Mouse (Mus musculus): ENCODE measurements at regions not wholly inside any gene's neighbourhood (a gene's known extent, or its start where the extent isn't known, plus 50 kb on each side); places are given as distances from the start of the nearest gene placed in this dataset.

- Histone ChIP-seq H3K9ac (ENCODE audit: low read depth, low read length) (no peak overlapping the region), H3K36me3 (ENCODE audit: control insufficient read depth, insufficient read depth, low read length) (no peaks in the 10 kb centered on the region), H3K4me2 (ENCODE audit: low read depth, low read length) (no peak overlapping the region), H3K9me3 (ENCODE audit: control insufficient read depth, low read length) (no peaks in the 10 kb centered on the region), H3K27me3 (replicated peaks; ENCODE audit: control insufficient read depth, insufficient read depth, low read length) (no peaks in the 10 kb centered on the region), H3K27ac (replicated peaks; ENCODE audit: low read depth, low read length) (no peak overlapping the region), H3K4me1 (ENCODE audit: control insufficient read depth, insufficient read depth, low read length) (no peaks in the 10 kb centered on the region; the same call in 1 of the 2 replicates), H3K4me3 (ENCODE audit: low read depth, low read length) (no peak overlapping the region)
- 75% methylated on average over 5 of the region's 5 CpGs for WGBS
- no peak for DNase-seq (ENCODE audit: low spot score)
- no peak for ATAC-seq (ENCODE audit: low read depth)
These were observed 150.4 kb upstream of the Slc24a2 start for GRCm38 (mm10) chr4:87380716-87381115.

GRCm38 (mm10) chr4:87379516-87380173, 149.4 kb upstream of the Slc24a2 start:
- 50% methylated on average over 4 of the region's 4 CpGs for WGBS
- H3K4me2 ChIP-seq (ENCODE audit: low read depth, low read length), result no peak overlapping the region
- H3K4me3 ChIP-seq (ENCODE audit: low read depth, low read length), result no peak overlapping the region
- ATAC-seq (ENCODE audit: low read depth) (no peak; the same call in 1 of the 2 replicates), DNase-seq (ENCODE audit: low spot score) (no peak)
- no peak overlapping the region for H3K9ac ChIP-seq (ENCODE audit: low read depth, low read length)
- H3K4me1 ChIP-seq (ENCODE audit: control insufficient read depth, insufficient read depth, low read length), result no peaks in the 10 kb centered on the region
- H3K27me3 ChIP-seq (replicated peaks; ENCODE audit: control insufficient read depth, insufficient read depth, low read length), result no peaks in the 10 kb centered on the region
- no peak overlapping the region for H3K27ac ChIP-seq (replicated peaks; ENCODE audit: low read depth, low read length)
- H3K36me3 ChIP-seq (ENCODE audit: control insufficient read depth, insufficient read depth, low read length), result no peaks in the 10 kb centered on the region
- no peaks in the 10 kb centered on the region for H3K9me3 ChIP-seq (ENCODE audit: control insufficient read depth, low read length)

- ATAC-seq (ENCODE audit: low read depth), result no peak
- no peaks in the 10 kb centered on the region for H3K36me3 ChIP-seq (ENCODE audit: control insufficient read depth, insufficient read depth, low read length)
- no peak overlapping the region for H3K9ac ChIP-seq (ENCODE audit: low read depth, low read length)
- H3K9me3 ChIP-seq (ENCODE audit: control insufficient read depth, low read length), result no peaks in the 10 kb centered on the region
- H3K27ac ChIP-seq (replicated peaks; ENCODE audit: low read depth, low read length), result no peak overlapping the region
- H3K4me2 ChIP-seq (ENCODE audit: low read depth, low read length), result no peak overlapping the region
- no peak for DNase-seq (ENCODE audit: low spot score)
- H3K4me3 ChIP-seq (ENCODE audit: low read depth, low read length), result no peak overlapping the region
- 45% methylated on average over 7 of the region's 7 CpGs for WGBS
- peaks cover 20% of the 10 kb centered on the region for H3K4me1 ChIP-seq (ENCODE audit: control insufficient read depth, insufficient read depth, low read length)
- H3K27me3 ChIP-seq (replicated peaks; ENCODE audit: control insufficient read depth, insufficient read depth, low read length), result no peaks in the 10 kb centered on the region
These were observed 141.7 kb upstream of the Slc24a2 start for GRCm38 (mm10) chr4:87371960-87372359.

- Histone ChIP-seq H3K27me3 (replicated peaks; ENCODE audit: control insufficient read depth, insufficient read depth, low read length) (no peaks in the 10 kb centered on the region), H3K27ac (replicated peaks; ENCODE audit: low read depth, low read length) (no peak overlapping the region), H3K4me1 (ENCODE audit: control insufficient read depth, insufficient read depth, low read length) (peaks cover 20% of the 10 kb centered on the region), H3K9me3 (ENCODE audit: control insufficient read depth, low read length) (no peaks in the 10 kb centered on the region), H3K9ac (ENCODE audit: low read depth, low read length) (peak overlapping the region; percentile 48), H3K4me3 (ENCODE audit: low read depth, low read length) (peak overlapping the region; percentile 15), H3K36me3 (ENCODE audit: control insufficient read depth, insufficient read depth, low read length) (no peaks in the 10 kb centered on the region), H3K4me2 (ENCODE audit: low read depth, low read length) (peak overlapping the region; percentile 48)
- DNase-seq (ENCODE audit: low spot score), result peak; percentile 71
- WGBS, result 10% methylated on average over 13 of the region's 14 CpGs
- peak; percentile 72 for ATAC-seq (ENCODE audit: low read depth)
These were observed 139.5 kb upstream of the Slc24a2 start for GRCm38 (mm10) chr4:87369626-87370234.

GRCm38 (mm10) chr4:87368413-87369160, 138.3 kb upstream of the Slc24a2 start:
- Histone ChIP-seq H3K36me3 (ENCODE audit: control insufficient read depth, insufficient read depth, low read length) (no peaks in the 10 kb centered on the region), H3K4me2 (ENCODE audit: low read depth, low read length) (peak overlapping the region; percentile 62), H3K9ac (ENCODE audit: low read depth, low read length) (peak overlapping the region; percentile 64), H3K4me1 (ENCODE audit: control insufficient read depth, insufficient read depth, low read length) (peaks cover 20% of the 10 kb centered on the region), H3K27ac (replicated peaks; ENCODE audit: low read depth, low read length) (peak overlapping the region; percentile 74), H3K27me3 (replicated peaks; ENCODE audit: control insufficient read depth, insufficient read depth, low read length) (no peaks in the 10 kb centered on the region), H3K9me3 (ENCODE audit: control insufficient read depth, low read length) (no peaks in the 10 kb centered on the region), H3K4me3 (ENCODE audit: low read depth, low read length) (peak overlapping the region; percentile 41)
- peak; percentile 80 for ATAC-seq (ENCODE audit: low read depth)
- DNase-seq (ENCODE audit: low spot score), result peak; percentile 79
- WGBS, result 4% methylated on average over 20 of the region's 20 CpGs

- peak; percentile 89 for DNase-seq (ENCODE audit: low spot score)
- ATAC-seq (ENCODE audit: low read depth), result peak; percentile 93
These were observed 137.6 kb upstream of the Slc24a2 start for GRCm38 (mm10) chr4:87367732-87368412.

GRCm38 (mm10) chr4:87362201-87362600, 131.9 kb upstream of the Slc24a2 start:
- H3K4me1 ChIP-seq (ENCODE audit: control insufficient read depth, insufficient read depth, low read length), result no peaks in the 10 kb centered on the region
- H3K27me3 ChIP-seq (replicated peaks; ENCODE audit: control insufficient read depth, insufficient read depth, low read length), result no peaks in the 10 kb centered on the region
- ATAC-seq (ENCODE audit: low read depth), result peak; percentile 69
- no peak overlapping the region for H3K27ac ChIP-seq (replicated peaks; ENCODE audit: low read depth, low read length)
- no peak overlapping the region for H3K4me3 ChIP-seq (ENCODE audit: low read depth, low read length)
- WGBS, result 18% methylated on average over 6 of the region's 6 CpGs
- peak; percentile 81 for DNase-seq (ENCODE audit: low spot score)
- no peaks in the 10 kb centered on the region for H3K9me3 ChIP-seq (ENCODE audit: control insufficient read depth, low read length)
- H3K9ac ChIP-seq (ENCODE audit: low read depth, low read length), result no peak overlapping the region
- H3K4me2 ChIP-seq (ENCODE audit: low read depth, low read length), result no peak overlapping the region
- H3K36me3 ChIP-seq (ENCODE audit: control insufficient read depth, insufficient read depth, low read length), result no peaks in the 10 kb centered on the region

More at GRCm38 (mm10) chr4:87367732-87368412, 137.6 kb upstream of the Slc24a2 start:
- H3K4me3 ChIP-seq (ENCODE audit: low read depth, low read length), result peak overlapping the region; percentile 41
- H3K4me2 ChIP-seq (ENCODE audit: low read depth, low read length), result peak overlapping the region; percentile 62
- peak overlapping the region; percentile 64 for H3K9ac ChIP-seq (ENCODE audit: low read depth, low read length)
- peak overlapping the region; percentile 74 for H3K27ac ChIP-seq (replicated peaks; ENCODE audit: low read depth, low read length)
- no peaks in the 10 kb centered on the region for H3K27me3 ChIP-seq (replicated peaks; ENCODE audit: control insufficient read depth, insufficient read depth, low read length)
- H3K9me3 ChIP-seq (ENCODE audit: control insufficient read depth, low read length), result no peaks in the 10 kb centered on the region
- WGBS, result 4% methylated on average over 19 of the region's 19 CpGs
- no peaks in the 10 kb centered on the region for H3K36me3 ChIP-seq (ENCODE audit: control insufficient read depth, insufficient read depth, low read length)
- peaks cover 17% of the 10 kb centered on the region for H3K4me1 ChIP-seq (ENCODE audit: control insufficient read depth, insufficient read depth, low read length)

GRCm38 (mm10) chr4:87359483-87359882, 129.2 kb upstream of the Slc24a2 start:
- WGBS, result 36% methylated on average over 8 of the region's 9 CpGs
- peak; percentile 81; the same call in 1 of the 2 replicates for ATAC-seq (ENCODE audit: low read depth)
- DNase-seq (ENCODE audit: low spot score), result peak; percentile 58
- Histone ChIP-seq H3K27me3 (replicated peaks; ENCODE audit: control insufficient read depth, insufficient read depth, low read length) (no peaks in the 10 kb centered on the region), H3K9ac (ENCODE audit: low read depth, low read length) (no peak overlapping the region), H3K4me3 (ENCODE audit: low read depth, low read length) (no peak overlapping the region), H3K4me2 (ENCODE audit: low read depth, low read length) (no peak overlapping the region), H3K36me3 (ENCODE audit: control insufficient read depth, insufficient read depth, low read length) (no peaks in the 10 kb centered on the region), H3K4me1 (ENCODE audit: control insufficient read depth, insufficient read depth, low read length) (no peaks in the 10 kb centered on the region), H3K27ac (replicated peaks; ENCODE audit: low read depth, low read length) (no peak overlapping the region), H3K9me3 (ENCODE audit: control insufficient read depth, low read length) (no peaks in the 10 kb centered on the region)
